Mouse (Mus musculus) left cerebral cortex, postnatal 25 days (tissue): Measurements from ENCODE around the gene Pitpnm3. TPM values are rescaled to one million over a fixed set of nuclear protein-coding genes. Genes with fewer than 3 reads are reported as not detected.
A peak's percentile ranks its signal among the peaks of the same experiment; 100 is the strongest.

Experiments used
- DNase-seq, 2 experiments: peaks; one replicate each; pipeline ENCODE4 v3.0.0; 2022; ENCODE audit warnings: low spot score in 2 of 2, mixed read lengths in 1 of 2
- intact Hi-C: fragments of 180-260 bp; cut with DNase I; formaldehyde crosslinking; loops from one replicate; pipeline ENCODE4 v1.15.1; 2025
- total RNA-seq, 2 experiments: library from RNA; stranded (reverse); gene quantifications; 2 replicates each; pipeline ENCODE4 v1.2.3; 2021

The Pitpnm3 gene
- total RNA-seq, 2 experiments from 2014 or later, result 72.4 to 78.6 TPM

DNA sequence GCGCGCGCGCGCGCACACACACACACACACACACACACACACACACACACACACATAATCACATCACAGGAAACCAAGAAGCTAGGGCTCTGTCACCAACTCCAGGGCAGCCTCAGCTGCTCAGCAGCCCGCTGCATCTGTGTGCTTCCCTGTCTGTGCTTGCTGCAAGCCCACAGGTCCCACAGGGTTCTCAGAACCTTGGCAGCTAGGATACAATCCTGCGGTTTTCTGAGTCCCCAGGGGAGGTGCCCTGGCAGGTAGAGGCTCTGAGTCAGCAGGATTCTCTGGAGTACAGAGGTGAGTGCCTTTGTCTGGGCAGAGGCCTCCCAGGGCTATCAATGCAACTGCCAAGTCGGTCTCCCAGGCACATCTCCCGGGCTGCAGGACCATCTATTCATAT is 7.3 kb upstream of the Pitpnm3 start:
- intact Hi-C loops, result no loop called here
- DNase-seq, result no peak

DNA sequence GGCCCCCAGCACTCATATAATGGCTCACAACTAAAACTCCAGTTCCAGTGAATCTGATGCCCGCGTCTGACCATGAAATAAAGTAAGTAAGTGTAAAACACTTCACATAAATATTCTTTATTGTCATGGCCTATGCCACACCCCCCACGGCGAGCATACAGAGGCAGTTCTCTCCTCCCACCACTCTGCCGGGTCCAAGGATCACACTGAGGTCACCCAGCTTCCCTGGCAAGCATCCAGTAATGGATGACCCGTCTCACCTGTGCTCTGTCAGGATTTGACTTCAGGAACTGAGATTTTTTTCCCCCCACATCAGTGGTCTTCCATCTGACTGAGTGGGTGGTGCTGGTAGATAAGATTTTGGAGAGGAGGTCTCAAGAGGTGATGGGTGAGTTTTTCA is 4.6 kb upstream of the Pitpnm3 start:
- intact Hi-C loops, result no loop called here
- DNase-seq, result no peak

- no peak for DNase-seq
- intact Hi-C loops, result loop anchor here (2.0 kb wide), 1 partner anchor 86 kb away; no protein-coding TSS in a partner anchor
Observed at GRCm38 (mm10) chr11:72136231-72136982, 829 bp upstream of the Pitpnm3 start.

- peak in 1 of 2 experiments; percentile 27 for DNase-seq
- intact Hi-C loops, result no loop called here
Observed at GRCm38 (mm10) chr11:72134536-72135382, 819 bp downstream of the Pitpnm3 start.

DNA sequence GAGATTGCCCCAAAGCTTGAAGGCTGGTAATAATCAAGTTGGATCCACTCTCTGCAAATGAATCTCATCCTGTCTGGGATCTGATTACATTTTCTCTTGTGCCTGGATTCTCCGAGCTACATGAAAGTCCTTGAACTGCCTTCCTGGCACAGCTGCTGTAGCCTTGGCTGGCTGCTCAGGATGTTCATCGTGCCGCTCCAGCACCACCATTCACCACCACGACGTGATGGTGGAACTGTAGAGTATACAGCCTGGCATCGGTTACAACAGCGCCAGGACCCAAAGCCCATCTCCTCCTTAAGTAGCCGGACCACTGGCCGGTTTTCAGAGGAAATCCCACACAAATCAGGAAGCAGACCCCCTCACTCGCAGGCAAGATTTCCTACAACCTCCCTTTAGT is 2.5 kb downstream of the Pitpnm3 start:
- DNase-seq, result peak in 1 of 2 experiments; percentile 59
- intact Hi-C loops, result no loop called here

- no peak for DNase-seq
Observed at GRCm38 (mm10) chr11:72132266-72132665, 3.3 kb downstream of the Pitpnm3 start.

GRCm38 (mm10) chr11:72131697-72132096 is 3.9 kb downstream of the Pitpnm3 start:
- DNase-seq, result no peak
- intact Hi-C loops, result loop anchor here (2.0 kb wide), 1 partner anchor 47 kb away; no protein-coding TSS in a partner anchor

More at GRCm38 (mm10) chr11:72132266-72132665, 3.3 kb downstream of the Pitpnm3 start:
- intact Hi-C loops, result no loop called here

DNA sequence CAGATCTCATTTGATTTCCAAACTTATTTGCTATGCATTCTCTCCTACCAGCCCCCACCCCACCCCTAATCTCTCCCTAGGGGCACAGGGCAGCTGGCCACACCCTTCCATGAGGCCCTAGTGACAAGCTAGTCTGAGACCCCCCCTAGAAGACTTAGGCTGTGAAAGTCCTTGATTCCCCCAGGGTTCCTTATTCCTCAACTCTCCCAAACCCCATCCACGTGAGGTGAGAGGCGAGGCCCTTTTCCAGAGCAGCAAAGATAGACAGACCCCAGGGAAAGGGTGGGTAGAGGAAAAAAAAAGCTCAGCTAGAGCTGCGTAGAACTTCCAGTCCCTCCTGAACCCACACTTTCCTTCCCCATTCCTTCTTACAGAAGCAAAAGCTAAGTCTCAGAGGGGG is 4.7 kb downstream of the Pitpnm3 start:
- intact Hi-C loops, result loop anchor here (2.0 kb wide), 1 partner anchor 46 kb away; no protein-coding TSS in a partner anchor
- DNase-seq, result no peak

GRCm38 (mm10) chr11:72130472-72130871 is 5.1 kb downstream of the Pitpnm3 start:
- intact Hi-C loops, result loop anchor here (2.0 kb wide), 1 partner anchor 46 kb away; no protein-coding TSS in a partner anchor
- DNase-seq, result peak in 1 of 2 experiments; percentile 67

GRCm38 (mm10) chr11:72130021-72130420 is 5.6 kb downstream of the Pitpnm3 start:
- peak; percentile 20 to 70 for DNase-seq
- intact Hi-C loops, result loop anchor here (2.0 kb wide), 1 partner anchor 45 kb away; no protein-coding TSS in a partner anchor

GRCm38 (mm10) chr11:72129032-72129894 is 6.3 kb downstream of the Pitpnm3 start:
- intact Hi-C loops, result no loop called here
- DNase-seq, result no peak

GRCm38 (mm10) chr11:72127450-72128189 is 8.0 kb downstream of the Pitpnm3 start:
- DNase-seq, result no peak
- intact Hi-C loops, result no loop called here

- no peak for DNase-seq
- intact Hi-C loops, result no loop called here
Observed at GRCm38 (mm10) chr11:72125781-72126180, 9.8 kb downstream of the Pitpnm3 start.

GRCm38 (mm10) chr11:72123531-72123930 is 12.0 kb downstream of the Pitpnm3 start:
- DNase-seq, result no peak
- intact Hi-C loops, result no loop called here

- intact Hi-C loops, result no loop called here
- DNase-seq, result no peak
Observed at GRCm38 (mm10) chr11:72120354-72120753, 15.2 kb downstream of the Pitpnm3 start.

GRCm38 (mm10) chr11:72118630-72119029 is 16.9 kb downstream of the Pitpnm3 start:
- intact Hi-C loops, result no loop called here
- no peak for DNase-seq

GRCm38 (mm10) chr11:72113296-72113695 is 22.3 kb downstream of the Pitpnm3 start:
- intact Hi-C loops, result no loop called here
- no peak for DNase-seq

DNA sequence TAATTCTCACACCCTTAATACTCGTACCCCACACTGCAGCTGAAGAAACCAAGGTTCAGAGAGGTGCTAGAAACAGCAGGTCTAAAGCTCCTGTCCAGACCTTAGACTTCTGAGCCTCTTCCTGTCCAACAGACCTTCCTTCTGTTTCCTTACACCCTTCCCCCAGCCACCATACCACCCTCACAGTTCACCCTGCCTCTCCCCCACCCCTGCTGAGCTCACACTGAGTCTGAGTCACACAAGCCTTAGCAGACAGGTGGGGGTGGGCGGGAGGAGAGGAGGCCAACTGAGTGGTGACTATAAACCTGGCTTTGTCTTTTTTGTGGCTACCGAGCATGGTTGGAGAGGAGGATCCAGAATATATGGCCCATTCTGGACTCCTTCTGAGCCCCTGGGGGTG is 24.9 kb downstream of the Pitpnm3 start:
- intact Hi-C loops, result no loop called here

DNA sequence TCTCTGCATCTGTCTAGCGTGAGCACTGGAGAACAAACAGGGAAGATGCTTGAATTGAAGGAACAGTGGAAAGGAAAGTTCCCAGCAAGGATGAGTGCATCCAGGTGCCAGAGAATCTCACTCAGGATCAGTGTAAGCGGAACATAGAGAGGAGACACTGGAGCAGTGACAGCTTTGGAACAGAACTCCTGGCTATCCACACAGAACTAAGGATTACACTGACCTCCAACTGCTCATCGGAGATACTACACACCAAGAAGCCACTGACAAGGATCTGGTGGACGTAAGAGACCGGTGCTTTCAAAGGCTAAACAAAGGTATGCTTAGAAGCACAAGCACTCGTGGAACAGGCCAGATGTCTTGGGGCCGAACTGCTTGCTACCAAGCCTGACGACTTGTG is 31.4 kb downstream of the Pitpnm3 start:
- no peak for DNase-seq
- intact Hi-C loops, result no loop called here

More for the DNA sequence above, 24.9 kb downstream of the Pitpnm3 start:
- DNase-seq, result peak in 1 of 2 experiments; percentile 80
